Mouse (Mus musculus) 3T3-L1 (cell line): ENCODE data around the gene Tpsb2.

ENCODE experiments used
- DNase-seq: peaks from one replicate; pipeline ENCODE4 v3.0.0-alpha.2; 2015; ENCODE audit warnings: low read depth, low spot score

The Tpsb2 gene

DNA sequence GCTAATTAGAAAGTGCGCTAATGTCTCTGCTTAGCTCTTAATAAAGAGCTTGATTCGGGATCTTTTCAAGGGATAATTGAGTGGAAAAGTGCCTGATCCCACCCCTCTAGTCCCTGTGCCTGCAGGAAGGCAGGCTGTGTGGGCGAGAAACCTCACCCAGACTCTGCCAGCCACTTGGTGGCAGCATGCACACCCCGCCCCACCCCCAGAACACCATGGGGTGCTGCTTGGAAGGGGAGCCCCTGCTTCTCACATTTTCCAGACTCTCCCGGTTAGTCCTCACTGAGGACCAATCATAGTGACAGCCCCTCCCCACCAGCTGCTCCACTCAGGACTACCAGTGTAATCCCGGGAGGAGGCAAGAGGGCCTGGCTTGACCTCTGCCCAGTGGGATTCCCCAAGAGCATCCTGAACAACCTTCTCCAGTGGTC, 39.9 kb downstream of the Tpsb2 start:
- DNase-seq: no peak

DNA sequence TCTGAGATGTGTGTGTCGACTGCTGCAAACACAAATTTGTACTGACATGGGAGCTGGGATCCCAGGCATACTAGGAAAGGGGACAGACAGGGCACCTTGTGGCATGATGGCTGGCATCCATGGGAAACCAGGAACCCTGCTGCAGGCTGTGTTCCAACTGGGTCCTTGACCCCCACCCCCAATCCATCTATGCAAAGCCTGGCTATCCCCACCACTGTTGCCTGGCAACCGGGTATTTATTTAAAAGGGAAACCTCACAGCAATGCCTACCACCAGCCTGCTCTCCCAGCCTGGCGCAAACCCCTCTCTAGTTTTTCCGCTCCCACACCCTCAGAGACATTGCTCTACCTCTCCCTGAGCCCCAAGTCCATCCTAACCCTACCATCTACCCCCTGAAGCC, 41.2 kb downstream of the Tpsb2 start:
- no peak for DNase-seq

DNA sequence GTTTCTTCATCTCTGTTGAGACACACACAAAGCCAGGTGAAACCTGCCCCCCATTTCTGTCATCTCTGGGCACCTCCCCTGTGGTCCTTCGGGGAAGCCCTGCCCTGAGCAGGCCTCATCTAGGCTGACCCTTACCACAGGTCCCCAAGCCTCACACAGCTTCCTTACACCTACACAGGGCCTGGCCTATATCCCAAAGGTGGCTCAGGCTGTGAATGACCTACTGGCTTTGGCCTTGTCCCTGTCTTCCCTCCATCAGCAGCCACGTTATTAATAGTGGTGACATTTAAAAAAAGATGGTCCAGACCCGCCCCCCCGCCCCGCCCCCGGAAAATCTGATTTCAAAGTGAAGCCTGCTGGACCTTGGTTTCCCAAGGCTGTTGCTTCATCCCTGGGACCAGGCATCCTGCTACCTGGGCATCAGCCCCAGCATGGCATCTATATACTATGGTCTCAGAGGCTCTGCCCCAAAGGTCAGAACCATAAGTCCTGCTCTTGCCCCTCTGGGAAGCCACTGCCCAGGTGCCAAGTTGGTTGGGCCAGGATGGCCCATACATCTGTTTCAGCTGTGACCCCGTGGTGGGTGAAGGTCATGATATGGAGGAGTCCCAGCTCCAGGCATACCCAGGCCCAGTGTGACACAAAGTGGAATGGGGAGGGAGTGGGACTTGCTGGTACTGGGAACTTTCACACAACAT, 42.3 kb downstream of the Tpsb2 start:
- no peak for DNase-seq

DNA sequence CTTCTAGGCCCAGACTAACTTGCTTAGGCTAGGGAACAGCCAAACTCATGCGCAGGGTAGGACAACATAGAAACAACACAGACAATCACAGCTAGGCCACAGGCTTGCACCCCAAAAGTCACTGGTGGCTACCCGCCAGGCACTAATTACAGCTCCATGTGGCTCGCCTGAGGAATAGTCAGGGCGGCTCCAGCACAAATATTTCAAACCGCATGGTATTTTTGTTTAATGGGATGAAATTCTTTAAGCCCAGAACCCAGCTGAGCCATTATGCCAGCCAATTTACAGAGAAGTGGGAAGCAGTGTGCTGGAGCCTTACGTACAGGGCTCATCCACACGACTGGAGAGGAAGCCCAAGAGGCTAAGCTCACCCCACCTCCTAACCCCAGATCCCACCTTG, 43.5 kb downstream of the Tpsb2 start:
- DNase-seq: no peak

DNA sequence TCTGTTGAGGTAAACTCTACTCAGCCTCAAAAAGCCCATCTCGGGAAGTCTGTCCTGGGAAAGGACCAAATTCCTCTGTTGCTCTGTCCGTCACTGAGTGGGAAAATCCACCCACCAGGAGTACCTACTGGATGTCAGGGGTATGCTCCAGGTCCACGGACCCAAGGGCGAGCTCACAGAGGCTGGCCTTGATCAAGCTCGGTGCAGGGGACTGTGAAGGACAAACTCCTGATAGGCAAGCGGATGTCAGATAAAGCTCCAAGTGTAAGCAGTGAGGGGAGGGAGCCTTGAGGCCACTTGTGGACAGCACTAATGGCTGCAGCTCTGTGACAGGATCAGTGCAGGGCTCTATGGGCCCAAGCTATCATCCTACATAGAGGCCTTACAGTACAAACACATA, 44.1 kb downstream of the Tpsb2 start:
- DNase-seq: no peak

DNA sequence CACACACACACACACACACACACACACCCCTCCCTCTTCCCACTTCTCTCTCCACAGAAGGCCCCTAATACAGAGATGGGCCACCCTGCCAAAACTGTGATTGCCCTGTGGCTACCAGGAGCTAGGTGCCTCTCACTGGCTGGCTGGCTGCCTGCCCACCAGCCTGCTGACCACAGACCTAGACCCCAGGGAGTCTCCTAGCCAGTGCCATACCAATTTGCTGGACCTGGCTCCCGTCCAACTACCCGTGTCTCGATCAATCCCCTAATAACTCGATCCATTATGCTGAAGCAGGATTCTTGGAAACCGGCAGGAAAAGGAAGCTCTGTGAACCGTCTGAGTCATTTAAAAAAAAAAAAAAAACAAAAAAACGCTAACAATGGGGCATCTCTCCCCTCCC, 44.7 kb downstream of the Tpsb2 start:
- peak; percentile 30 for DNase-seq

DNA sequence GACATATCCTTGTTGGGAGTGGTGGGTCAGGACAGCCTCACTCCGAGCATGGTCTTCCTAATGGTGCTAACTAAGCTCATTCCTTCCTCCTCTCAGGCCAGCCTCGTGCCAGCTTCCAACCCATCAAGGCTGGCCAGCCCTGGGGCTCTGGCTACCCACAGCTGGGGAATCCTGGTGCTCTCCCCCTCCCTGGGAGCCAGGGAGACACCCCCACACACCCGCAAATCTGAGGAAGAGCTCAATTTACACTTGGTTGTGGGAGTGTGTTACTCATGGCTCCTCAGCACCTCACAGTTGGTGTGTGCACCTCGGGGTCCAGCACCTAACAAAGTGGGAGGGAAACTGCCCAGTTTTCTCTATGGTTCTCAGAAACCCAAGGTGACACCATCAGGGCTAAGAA, 45.1 kb downstream of the Tpsb2 start:
- peak; percentile 17 for DNase-seq

DNA sequence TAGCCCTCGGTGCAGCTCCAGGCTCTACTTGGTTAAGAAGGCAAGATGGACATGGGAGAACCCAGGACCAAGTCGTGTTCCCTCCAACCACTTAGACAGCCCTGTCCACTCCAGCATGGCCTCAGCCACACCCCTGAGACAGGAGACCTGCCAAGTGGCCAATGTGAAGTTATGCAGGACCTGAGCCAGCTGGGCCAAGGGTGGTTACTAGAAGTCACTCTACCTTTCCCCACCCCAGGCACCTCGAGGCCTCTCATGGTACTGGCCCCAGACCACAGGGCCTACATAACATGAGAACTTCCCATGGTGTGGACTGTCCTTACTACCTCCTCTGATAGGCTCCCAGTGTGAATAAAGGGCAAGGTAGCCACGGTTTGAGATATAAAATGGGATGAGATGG, 48.1 kb downstream of the Tpsb2 start:
- no peak for DNase-seq

DNA sequence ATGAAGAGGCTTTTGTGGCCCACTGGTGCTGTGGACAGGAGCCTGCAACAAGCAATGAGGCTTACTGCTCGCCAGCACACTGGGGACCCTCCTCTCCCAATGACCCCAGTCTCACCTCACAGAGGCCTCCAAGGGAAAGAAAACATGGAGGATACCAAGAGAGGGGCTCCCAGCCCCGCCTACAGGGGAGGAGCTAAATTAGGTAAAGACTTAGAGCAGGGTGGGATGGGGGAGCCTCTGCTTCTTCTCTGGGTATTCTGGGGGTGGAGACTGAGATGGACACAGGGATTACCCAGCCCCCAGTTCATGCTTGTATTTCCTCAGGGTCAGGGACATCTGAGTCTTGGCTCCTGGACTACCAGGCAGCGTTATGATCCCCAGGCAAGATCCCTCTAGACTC, 48.8 kb downstream of the Tpsb2 start:
- no peak for DNase-seq

DNA sequence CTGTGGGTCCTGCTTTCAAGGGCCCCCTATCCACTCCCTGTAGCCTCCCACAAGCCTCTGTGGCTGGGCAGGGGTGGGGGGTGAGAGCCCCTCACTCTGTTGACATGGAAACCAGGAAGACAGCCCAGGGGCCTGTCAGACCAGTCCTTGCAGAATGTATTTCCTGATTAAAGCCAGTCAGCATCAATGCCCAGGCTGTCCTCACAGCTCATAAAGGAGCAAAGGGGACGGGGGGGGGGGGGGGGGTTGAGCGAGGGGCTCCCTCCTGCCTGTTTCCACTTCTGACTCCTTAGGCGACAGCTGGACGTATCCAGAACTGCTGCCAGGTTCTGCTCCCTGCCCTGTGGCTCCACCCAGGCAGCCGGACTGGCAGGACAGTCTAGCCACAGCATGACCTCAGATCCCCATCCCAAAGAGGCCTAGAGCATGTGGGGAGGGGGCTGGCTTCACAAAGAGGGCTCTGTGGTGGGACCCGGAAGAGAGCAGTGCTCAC, 49.4 kb downstream of the Tpsb2 start:
- DNase-seq: no peak

DNA sequence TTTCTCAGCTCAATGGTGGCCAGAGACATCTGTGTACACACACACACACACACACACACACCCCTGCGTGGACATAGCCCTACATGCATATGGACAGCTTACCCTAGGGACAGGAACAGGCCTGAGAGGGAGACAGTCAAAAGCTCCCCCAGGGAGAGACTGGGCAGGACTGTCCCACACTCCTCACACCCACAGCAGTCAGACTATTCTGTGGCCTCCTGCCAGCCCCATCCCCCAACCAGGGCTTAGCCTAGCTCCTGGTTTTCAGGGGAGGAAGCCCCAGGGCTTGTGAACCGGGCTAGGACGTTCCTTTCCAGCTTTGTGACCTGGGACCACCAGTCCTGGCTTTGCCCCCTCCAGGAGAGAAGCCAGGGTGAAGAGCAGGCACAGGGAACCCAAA, 50.1 kb downstream of the Tpsb2 start:
- no peak for DNase-seq

DNA sequence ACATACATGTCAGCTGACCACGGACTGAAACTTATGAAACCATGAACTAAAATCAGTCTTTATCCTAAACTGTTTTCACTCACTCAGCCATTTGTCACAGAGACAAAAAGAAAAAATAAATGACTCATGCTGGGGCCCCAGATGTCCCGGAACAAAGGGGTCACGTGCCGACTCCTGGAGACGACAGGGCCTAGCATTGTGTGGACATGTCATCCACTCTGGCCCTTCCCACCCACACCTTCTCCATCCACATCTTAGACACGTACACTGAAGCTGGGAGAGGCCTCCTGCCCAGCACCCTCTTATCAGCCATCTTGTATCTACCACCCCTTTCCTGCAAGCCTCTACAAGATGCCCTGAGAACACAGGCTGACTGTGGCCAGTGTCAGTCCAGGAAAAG, 51.9 kb downstream of the Tpsb2 start:
- no peak for DNase-seq
